Mouse (Mus musculus) forebrain, embryonic 16.5 days (tissue): ENCODE measurements around the gene Alg14. TPM values are rescaled to one million over a fixed set of nuclear protein-coding genes. Genes with fewer than 3 reads are reported as not detected.

Source experiments
- ATAC-seq: fragments of 200-750 bp; cut with Nextera tagmentation; 2 replicates; pipeline ENCODE4 v1.8.0; 2017; ENCODE audit warnings: mild to moderate bottlenecking, moderate library complexity
- H3K27ac ChIP-seq: fragments of 300-500 bp; sonication (generic); 2 replicates; pipeline ENCODE4 v1.5.1; 2014; ENCODE audit warnings: low read length, control low read depth
- H3K27me3 ChIP-seq: fragments of 300-500 bp; sonication (generic); replicated peaks from 2 replicates; pipeline ENCODE4 v1.6.1; 2014; ENCODE audit warnings: low read length; ENCODE audit not compliant: control insufficient read depth, insufficient read depth
- H3K36me3 ChIP-seq: fragments of 300-500 bp; sonication (generic); 2 replicates; pipeline ENCODE4 v1.6.1; 2014; ENCODE audit not compliant: control insufficient read depth, insufficient read depth
- H3K4me1 ChIP-seq: fragments of 300-500 bp; sonication (generic); replicated peaks from 2 replicates; pipeline ENCODE4 v1.6.1; 2014; ENCODE audit warnings: low read length; ENCODE audit not compliant: control insufficient read depth, insufficient read depth
- H3K4me2 ChIP-seq: fragments of 300-500 bp; sonication (generic); 2 replicates; pipeline ENCODE4 v1.6.1; 2014; ENCODE audit warnings: mild to moderate bottlenecking, low read length, control low read depth
- H3K4me3 ChIP-seq: fragments of 300-500 bp; sonication (generic); replicated peaks from 2 replicates; pipeline ENCODE4 v1.5.1; 2014; ENCODE audit warnings: mild to moderate bottlenecking, low read length, control low read depth
- H3K9ac ChIP-seq: fragments of 300-500 bp; sonication (generic); replicated peaks from 2 replicates; pipeline ENCODE4 v1.6.1; 2014; ENCODE audit warnings: low read depth, low read length, control low read depth
- H3K9me3 ChIP-seq: fragments of 300-500 bp; sonication (generic); 2 replicates; pipeline ENCODE4 v1.6.1; 2016; ENCODE audit warnings: low read length; ENCODE audit not compliant: control insufficient read depth
- WGBS: fragments of 180-500 bp; shearing (Covaris S2); extraction: QIAGEN DNeasy Blood & Tissue Kit; methylation state at CpG from one replicate; pipeline ENCODE4 v1.1.7; 2014; 5-methylcytosine and 5-hydroxymethylcytosine counted together
- polyA plus RNA-seq: library from polyadenylated mRNA; unstranded; fragments of >200 nt; fragmentation: Nextera tagmentation; extraction: Ambion mirVana; gene quantifications from 2 replicates; pipeline ENCODE4 v1.2.1, GENCODE M21; 2015

The Alg14 gene
- polyA plus RNA-seq, 1 experiment from 2014 or later: 29.8 TPM

- no peaks in the 10 kb centered on the region for H3K27me3 ChIP-seq
- WGBS: 83% methylated on average over 4 of the region's 4 CpGs
- H3K4me2 ChIP-seq: no peak overlapping the region
- H3K27ac ChIP-seq: no peak overlapping the region
- no peak overlapping the region for H3K4me3 ChIP-seq
- no peaks in the 10 kb centered on the region for H3K4me1 ChIP-seq
- no peak for ATAC-seq
- no peak overlapping the region for H3K9ac ChIP-seq
- H3K36me3 ChIP-seq: no peaks in the 10 kb centered on the region
- no peaks in the 10 kb centered on the region for H3K9me3 ChIP-seq
Observed at GRCm38 (mm10) chr3:121364388-121364787, 72.8 kb downstream of the Alg14 start.

- 72% methylated on average over 8 of the region's 8 CpGs for WGBS
- H3K36me3 ChIP-seq: no peaks in the 10 kb centered on the region
Observed at GRCm38 (mm10) chr3:121365131-121365530, 73.6 kb downstream of the Alg14 start.

GRCm38 (mm10) chr3:121368616-121369015 lies 77.0 kb downstream of the Alg14 start:
- peaks cover 11% of the 10 kb centered on the region; the same call in 1 of the 2 replicates for H3K4me1 ChIP-seq
- H3K36me3 ChIP-seq: no peaks in the 10 kb centered on the region
- no peak overlapping the region for H3K4me2 ChIP-seq
- H3K27me3 ChIP-seq: no peaks in the 10 kb centered on the region
- H3K27ac ChIP-seq: no peak overlapping the region
- no peak overlapping the region for H3K9ac ChIP-seq
- ATAC-seq: no peak
- H3K4me3 ChIP-seq: no peak overlapping the region
- WGBS: 96% methylated on average over 4 of the region's 4 CpGs
- peaks cover 3% of the 10 kb centered on the region for H3K9me3 ChIP-seq

More at GRCm38 (mm10) chr3:121365131-121365530, 73.6 kb downstream of the Alg14 start:
- H3K4me1 ChIP-seq: no peaks in the 10 kb centered on the region
- no peak overlapping the region for H3K27ac ChIP-seq
- no peak overlapping the region for H3K4me3 ChIP-seq
- H3K27me3 ChIP-seq: no peaks in the 10 kb centered on the region
- H3K9me3 ChIP-seq: no peaks in the 10 kb centered on the region
- H3K4me2 ChIP-seq: no peak overlapping the region
- no peak overlapping the region for H3K9ac ChIP-seq
- no peak for ATAC-seq

- H3K4me1 ChIP-seq: peaks cover 11% of the 10 kb centered on the region; the same call in 1 of the 2 replicates
- WGBS: 89% methylated on average over 6 of the region's 6 CpGs
- no peak for ATAC-seq
- H3K4me2 ChIP-seq: no peak overlapping the region
- H3K36me3 ChIP-seq: no peaks in the 10 kb centered on the region
- no peak overlapping the region for H3K27ac ChIP-seq
- H3K9ac ChIP-seq: no peak overlapping the region
- peaks cover 3% of the 10 kb centered on the region for H3K9me3 ChIP-seq
- H3K4me3 ChIP-seq: no peak overlapping the region
- no peaks in the 10 kb centered on the region for H3K27me3 ChIP-seq
Observed at GRCm38 (mm10) chr3:121369517-121369916, 77.9 kb downstream of the Alg14 start.

- H3K27me3 ChIP-seq: no peaks in the 10 kb centered on the region
- H3K36me3 ChIP-seq: no peaks in the 10 kb centered on the region
- no peak overlapping the region for H3K9ac ChIP-seq
- no peak for ATAC-seq
- H3K9me3 ChIP-seq: peaks cover 3% of the 10 kb centered on the region
- 86% methylated on average over 13 of the region's 13 CpGs for WGBS
- no peak overlapping the region for H3K4me3 ChIP-seq
- H3K27ac ChIP-seq: peak overlapping the region; percentile 13; the same call in 1 of the 2 replicates
- peaks cover 11% of the 10 kb centered on the region; the same call in 1 of the 2 replicates for H3K4me1 ChIP-seq
- no peak overlapping the region for H3K4me2 ChIP-seq
Observed at GRCm38 (mm10) chr3:121370301-121370700, 78.7 kb downstream of the Alg14 start.

GRCm38 (mm10) chr3:121370830-121371526 lies 79.4 kb downstream of the Alg14 start:
- Histone ChIP-seq H3K4me1 (peaks cover 11% of the 10 kb centered on the region; the same call in 1 of the 2 replicates), H3K27me3 (no peaks in the 10 kb centered on the region), H3K9me3 (peaks cover 3% of the 10 kb centered on the region), H3K36me3 (no peaks in the 10 kb centered on the region), H3K4me2 (0 out of 2 replicates have a peak overlapping the region, but pooled peaks have one; percentile 1), H3K4me3 (no peak overlapping the region), H3K9ac (no peak overlapping the region), H3K27ac (peak overlapping the region; percentile 13; the same call in 1 of the 2 replicates)
- 44% methylated on average over 12 of the region's 12 CpGs for WGBS
- peak; percentile 72 for ATAC-seq

- Histone ChIP-seq H3K9me3 (peaks cover 3% of the 10 kb centered on the region), H3K4me2 (no peak overlapping the region), H3K27me3 (no peaks in the 10 kb centered on the region), H3K4me3 (no peak overlapping the region), H3K27ac (no peak overlapping the region), H3K4me1 (peaks cover 11% of the 10 kb centered on the region; the same call in 1 of the 2 replicates), H3K9ac (no peak overlapping the region), H3K36me3 (no peaks in the 10 kb centered on the region)
- WGBS: 81% methylated on average over 8 of the region's 8 CpGs
- no peak for ATAC-seq
Observed at GRCm38 (mm10) chr3:121371527-121372220, 80.1 kb downstream of the Alg14 start.

GRCm38 (mm10) chr3:121373897-121374441 lies 82.4 kb downstream of the Alg14 start:
- peaks cover 11% of the 10 kb centered on the region; the same call in 1 of the 2 replicates for H3K4me1 ChIP-seq
- 88% methylated on average over 9 of the region's 9 CpGs for WGBS
- no peaks in the 10 kb centered on the region for H3K27me3 ChIP-seq

GRCm38 (mm10) chr3:121375541-121376129 lies 84.1 kb downstream of the Alg14 start:
- Histone ChIP-seq H3K4me3 (no peak overlapping the region), H3K27ac (no peak overlapping the region), H3K27me3 (no peaks in the 10 kb centered on the region), H3K9me3 (peaks cover 3% of the 10 kb centered on the region), H3K4me2 (no peak overlapping the region), H3K4me1 (peaks cover 9% of the 10 kb centered on the region; the same call in 1 of the 2 replicates), H3K9ac (no peak overlapping the region), H3K36me3 (no peaks in the 10 kb centered on the region)
- ATAC-seq: no peak
- 70% methylated on average over 7 of the region's 7 CpGs for WGBS

More at GRCm38 (mm10) chr3:121373897-121374441, 82.4 kb downstream of the Alg14 start:
- Histone ChIP-seq H3K27ac (no peak overlapping the region), H3K9me3 (peaks cover 3% of the 10 kb centered on the region), H3K9ac (no peak overlapping the region), H3K4me2 (no peak overlapping the region), H3K4me3 (no peak overlapping the region), H3K36me3 (no peaks in the 10 kb centered on the region)
- ATAC-seq: no peak
